Comparison of ENCODE assay signal across 9 mouse cellular contexts in genomic region chr7:118976414-118977166, GRCm38 (mm10). TPM values are rescaled to one million over a fixed set of nuclear protein-coding genes. Genes with fewer than 3 reads are reported as not detected.
DNase-seq lines count a peak whose midpoint lies in the region; ATAC-seq lines count a peak whose summit lies in the region.
"Had no signal": no experiment of that assay in that cellular context is flagged by ENCODE, and none has a peak within 500 bp of the region (broad histone marks: within the 10 kb centered on the region; RNA-seq: fewer than 3 reads in every experiment).

No protein-coding gene starts in this region.

- H3K4me3 ChIP-seq in embryonic facial prominence, embryonic 12.5 days: no peak overlapping the region
- H3K4me3 ChIP-seq in midbrain, embryonic 10.5 days: peak overlapping the region; percentile 20
- H3K4me3 ChIP-seq: megakaryocyte, embryonic 14.5 days had no signal

- ATAC-seq in embryonic facial prominence, embryonic 12.5 days (ENCODE audit: insufficient number of reproducible peaks, insufficient read depth, low FRiP score, low TSS enrichment): no peak

- peaks cover 37% of the 10 kb centered on the region for H3K36me3 ChIP-seq in embryonic facial prominence, embryonic 12.5 days
- peaks cover 91% of the 10 kb centered on the region for H3K36me3 ChIP-seq in midbrain, embryonic 10.5 days

- WGBS in embryonic facial prominence, embryonic 12.5 days: 25% methylated on average over 14 of the region's 14 CpGs
- WGBS in midbrain, embryonic 10.5 days: 25% methylated on average over 14 of the region's 14 CpGs

- H3K27ac ChIP-seq in embryonic facial prominence, embryonic 12.5 days: peak overlapping the region; percentile 24; the same call in 1 of the 2 replicates
- H3K27ac ChIP-seq in midbrain, embryonic 10.5 days (replicated peaks): peak overlapping the region; percentile 77

- no peak overlapping the region for H3K9ac ChIP-seq in embryonic facial prominence, embryonic 12.5 days

- H3K4me1 ChIP-seq in embryonic facial prominence, embryonic 12.5 days: no peaks in the 10 kb centered on the region
- peaks cover 63% of the 10 kb centered on the region for H3K4me1 ChIP-seq in midbrain, embryonic 10.5 days

- H3K27me3 ChIP-seq in embryonic facial prominence, embryonic 12.5 days: no peaks in the 10 kb centered on the region
- no peaks in the 10 kb centered on the region for H3K27me3 ChIP-seq in midbrain, embryonic 10.5 days (ENCODE audit: low read depth, poor library complexity, severe bottlenecking)

- peak; percentile 43 for DNase-seq in urinary bladder, postnatal 14 days (ENCODE audit: low spot score)
- DNase-seq in urinary bladder, postnatal 25 days (ENCODE audit: low spot score): no peak
- DNase-seq in heart, adult 9 months (ENCODE audit: low spot score in 2 of 2): peak; percentile 67 to 73
- DNase-seq in layer of hippocampus, adult 8-10 months (ENCODE audit: low spot score in 2 of 2): peak; percentile 74 to 79
- peak; percentile 50 for DNase-seq in midbrain, embryonic 10.5 days (ENCODE audit: low spot score)
- DNase-seq in telencephalon, adult 2 months (ENCODE audit: low read depth, low spot score): peak; percentile 79
- DNase-seq in c-Kit-positive CD71-positive TER-119-positive erythroid progenitor cells, embryonic 14.5 days (ENCODE audit: low spot score): no peak

- H3K9me3 ChIP-seq in embryonic facial prominence, embryonic 12.5 days: no peaks in the 10 kb centered on the region
- no peaks in the 10 kb centered on the region for H3K9me3 ChIP-seq in midbrain, embryonic 10.5 days (replicated peaks)
- H3K9me3 ChIP-seq: megakaryocyte, embryonic 14.5 days had no signal

- peak overlapping the region; percentile 2; the same call in 1 of the 2 replicates for H3K4me2 ChIP-seq in embryonic facial prominence, embryonic 12.5 days (replicated peaks)

RNA-seq across cellular contexts. Expression of gene Gprc5b, which starts 18.4 kb away (rescaled TPM):
- 9.2 and 10.5 TPM in 2 replicates for polyA plus RNA-seq in embryonic facial prominence, embryonic 12.5 days (2016; fragmentation: Nextera tagmentation; extraction: Ambion mirVana)
- 100 to 1,000 TPM; 150 to 157 (median 154) TPM for total RNA-seq in layer of hippocampus, adult 8-10 months (2022)
- polyA plus RNA-seq in midbrain, embryonic 10.5 days (2016; fragmentation: Nextera tagmentation; extraction: Ambion mirVana): 10.1 and 13.6 TPM in 2 replicates

Comparison
In these comparisons a context has a peak if more than half of its experiments do, and no peak if none do; other contexts are left out.
1. DNase-seq: peak in urinary bladder, postnatal 14 days (single experiment), heart, adult 9 months (2 of 2), layer of hippocampus, adult 8-10 months (2 of 2), midbrain, embryonic 10.5 days (single experiment) and telencephalon, adult 2 months (single experiment); none in urinary bladder, postnatal 25 days (single experiment) and c-Kit-positive CD71-positive TER-119-positive erythroid progenitor cells, embryonic 14.5 days (single experiment).